Mouse (Mus musculus) heart, adult 2 months (tissue): ENCODE data around the gene Hoxa11.

ENCODE experiments used
- CTCF ChIP-seq: fragments of 200-600 bp; IDR thresholded peaks from 2 replicates; pipeline ENCODE4 v1.8.1; 2022; ENCODE audit warnings: antibody characterized with exemption, mild to moderate bottlenecking, moderate library complexity
- POLR2A ChIP-seq: fragments of 200-500 bp; IDR thresholded peaks from 2 replicates; pipeline ENCODE4 v1.6.1; 2011; ENCODE audit warnings: mild to moderate bottlenecking, low read depth, low read length, control low read depth; ENCODE audit not compliant: insufficient read depth

DNA sequence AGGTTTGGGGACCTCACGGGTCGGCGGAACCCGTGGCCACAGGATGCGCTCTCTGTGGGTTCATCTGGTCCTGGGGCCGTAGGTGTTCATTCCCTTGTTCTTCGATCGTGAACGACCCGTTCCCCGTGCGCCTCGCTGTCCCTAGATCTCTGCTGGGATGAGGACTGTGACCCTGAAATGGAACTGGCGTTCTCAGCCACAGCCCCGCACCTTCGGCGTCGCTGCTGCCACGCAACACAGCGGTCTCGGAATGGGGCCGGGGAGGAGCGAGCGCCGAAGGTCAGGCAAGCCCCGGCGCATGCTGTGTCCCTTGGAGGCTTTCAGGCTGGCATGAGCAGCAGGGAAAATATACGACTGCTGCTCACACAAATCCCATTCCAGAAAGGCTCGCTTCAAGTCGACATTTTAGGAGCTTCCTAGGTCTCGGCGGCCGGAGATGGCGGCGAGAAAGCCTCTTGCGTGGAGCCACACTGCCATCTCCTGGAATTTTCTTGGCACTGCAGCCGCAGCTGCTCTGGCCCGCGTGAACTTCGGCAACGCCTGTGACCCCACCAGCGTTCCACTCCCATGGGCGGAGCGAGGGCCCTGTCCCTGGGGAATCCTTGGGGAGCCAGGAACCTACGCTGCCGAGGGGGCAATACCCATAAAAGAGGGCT, 24.1 kb downstream of the Hoxa11 start, which contains the start of gene Hoxa7:
- TF ChIP-seq POLR2A, result no peak
- TF ChIP-seq CTCF, result no peak
